Mouse (Mus musculus): ENCODE results near the gene Gucy1b2.

Gucy1b2 gene

DNA sequence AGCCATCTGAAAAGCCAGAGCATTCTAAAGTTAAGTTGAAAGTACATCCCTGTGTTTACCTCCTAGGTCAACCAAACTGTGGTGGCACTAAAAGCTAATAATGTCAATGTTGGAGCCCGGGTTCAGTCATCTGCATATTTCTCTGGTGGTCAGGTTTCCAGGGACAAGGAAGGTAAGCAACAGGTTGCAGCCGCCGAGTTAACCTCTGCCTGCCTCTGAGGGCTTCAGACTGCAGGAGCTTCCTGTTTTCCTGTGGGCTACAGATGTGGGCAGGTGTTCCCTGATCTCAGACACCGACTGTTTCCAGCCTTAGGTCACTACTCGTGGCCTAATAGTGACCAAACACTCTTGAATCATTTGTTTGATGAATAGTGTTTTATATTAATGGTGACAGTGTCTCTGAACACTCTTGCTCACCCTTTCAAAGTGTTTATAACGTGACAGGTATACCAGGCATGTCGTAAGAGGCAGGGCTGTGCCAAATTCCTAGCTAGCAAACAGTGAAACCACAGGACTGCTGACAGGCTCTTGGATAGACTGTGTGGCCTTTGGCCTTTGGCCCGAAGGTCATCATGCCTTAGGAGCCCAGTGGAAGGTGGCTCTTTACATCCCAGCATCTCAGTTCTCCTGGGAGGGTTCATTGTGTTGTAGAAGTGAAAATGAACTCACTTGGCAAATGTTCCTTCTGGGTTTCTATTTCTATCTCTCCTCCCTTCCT, 94.7 kb downstream of the Gucy1b2 start:
- no peak for DNase-seq

DNA sequence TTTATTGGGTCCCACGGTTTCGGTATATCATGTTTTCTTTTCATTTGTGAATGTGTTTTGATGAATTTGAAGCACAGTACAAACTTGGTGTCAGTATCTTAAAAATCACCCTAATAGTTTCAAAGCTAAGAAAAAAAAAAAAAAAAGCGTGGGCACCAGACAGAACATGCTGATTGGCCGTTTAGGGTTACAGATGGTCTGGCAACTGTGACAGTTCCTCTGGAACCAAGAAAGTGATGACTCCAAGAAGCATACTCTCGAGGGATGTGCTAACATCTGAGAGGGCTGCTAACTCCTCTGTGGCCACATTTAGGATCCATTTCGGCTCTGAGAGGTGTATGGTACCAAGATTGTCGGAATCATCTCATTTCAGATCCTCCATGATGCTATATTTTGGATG, 100.9 kb downstream of the Gucy1b2 start:
- DNase-seq, result no peak

GRCm38 (mm10) chr14:62353793-62354192, 102.3 kb downstream of the Gucy1b2 start:
- no peak for DNase-seq

DNA sequence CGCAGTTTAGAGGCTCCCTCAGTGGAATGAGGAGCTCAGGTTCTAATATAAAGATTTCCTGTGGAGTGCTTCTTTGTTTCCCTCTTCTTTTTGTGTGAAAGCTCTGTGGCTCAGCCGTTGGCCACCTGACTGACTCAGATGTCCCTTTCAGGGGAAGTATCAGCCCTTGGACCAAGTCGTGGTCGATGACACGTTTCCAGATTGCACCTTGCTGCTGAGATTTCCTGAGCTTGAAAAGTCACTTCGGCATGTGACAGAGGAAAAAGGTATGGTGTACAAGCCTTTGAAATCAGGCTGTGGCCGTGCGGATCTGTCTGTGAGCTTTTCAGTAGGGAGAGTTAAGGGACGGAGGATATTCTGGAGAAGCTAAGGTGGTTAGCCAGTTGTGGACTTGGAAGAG, 102.7 kb downstream of the Gucy1b2 start:
- DNase-seq, result no peak

DNA sequence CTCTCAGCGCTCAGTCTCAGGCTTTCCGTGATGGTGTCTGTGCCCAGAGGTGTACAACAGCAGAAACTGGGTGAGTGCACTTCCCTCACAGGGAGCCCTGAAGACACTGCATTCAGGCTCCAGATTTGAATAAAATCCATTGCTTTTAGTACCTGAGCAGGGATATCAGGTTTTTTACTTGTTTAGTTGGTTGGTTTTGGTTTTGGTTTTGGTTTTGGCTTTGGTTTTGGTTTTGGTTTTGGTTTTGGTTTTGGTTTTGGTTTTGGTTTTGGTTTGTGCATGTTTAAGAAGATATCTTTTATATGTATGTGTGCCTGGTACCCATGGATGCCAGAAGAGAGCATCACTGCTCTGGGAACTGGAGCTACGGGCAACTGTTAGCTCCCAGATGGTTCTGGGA, 105.2 kb downstream of the Gucy1b2 start:
- no peak for DNase-seq

GRCm38 (mm10) chr14:62350186-62350585, 105.9 kb downstream of the Gucy1b2 start:
- no peak for DNase-seq

DNA sequence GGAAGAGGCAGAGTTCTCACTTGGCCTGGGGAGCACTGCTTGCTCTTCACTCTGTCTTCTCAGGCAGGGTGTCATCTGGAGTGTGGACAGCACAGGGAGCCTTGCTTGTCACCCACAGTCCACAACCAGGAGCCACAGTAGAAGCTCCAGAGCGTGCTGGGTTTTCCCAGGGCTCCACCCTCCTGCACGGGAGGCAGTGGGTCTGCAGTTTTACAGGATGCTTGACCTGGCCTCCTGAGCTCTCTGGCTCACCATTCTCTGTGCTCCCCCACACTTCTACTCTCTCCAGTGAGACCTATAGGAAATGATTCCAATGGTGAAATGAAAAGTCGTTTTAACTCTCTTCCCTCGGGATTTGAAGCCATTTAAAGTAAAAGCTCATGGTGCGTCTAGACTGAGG, 106.3 kb downstream of the Gucy1b2 start:
- DNase-seq, result no peak

GRCm38 (mm10) chr14:62347103-62347502, 109.0 kb downstream of the Gucy1b2 start:
- no peak for DNase-seq

- no peak for DNase-seq
Measured at GRCm38 (mm10) chr14:62346570-62346969, 109.5 kb downstream of the Gucy1b2 start.
